ENCODE assay signal across 33 mouse cellular contexts in the genomic region with DNA sequence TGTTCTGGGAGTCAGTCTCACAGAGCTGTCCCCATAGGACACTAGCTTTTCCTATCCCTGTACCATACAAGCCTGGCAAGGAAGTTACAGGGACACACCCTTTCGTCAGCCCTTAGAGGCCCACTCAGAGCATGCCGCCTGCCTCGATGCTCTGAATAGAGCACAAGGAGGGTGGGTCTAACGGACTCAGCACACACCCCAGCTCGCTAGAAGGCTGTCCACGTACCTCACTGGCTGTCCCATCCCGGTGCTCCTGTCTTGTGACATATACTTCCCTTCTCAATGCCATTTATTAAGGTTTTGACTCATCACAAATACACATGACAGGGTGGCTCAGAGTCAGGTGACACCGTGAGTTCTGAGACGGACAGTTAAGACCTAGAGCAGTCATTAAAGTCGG. TPM values are rescaled to one million over a fixed set of nuclear protein-coding genes. Genes with fewer than 3 reads are reported as not detected.
DNase-seq lines count a peak whose midpoint lies in the region; ATAC-seq and TF ChIP-seq lines count a peak whose summit lies in the region.
"Had no signal": no experiment of that assay in that cellular context is flagged by ENCODE, and none has a peak within 500 bp of the region (broad histone marks: within the 10 kb centered on the region; RNA-seq: fewer than 3 reads in every experiment).

No protein-coding gene starts in this region.

- H3K79me2 ChIP-seq in macrophage (ENCODE audit: inconsistent target) = no peaks in the 10 kb centered on the region

- 96% methylated on average over 10 of the region's 10 CpGs for WGBS in limb, embryonic 11.5 days
- WGBS in limb, embryonic 10.5 days = 91% methylated on average over 10 of the region's 10 CpGs
- 83% methylated on average over 10 of the region's 10 CpGs for WGBS in intestine, embryonic 16.5 days
- WGBS in macrophage (ENCODE audit: missing documents) = 87% methylated on average over 10 of the region's 10 CpGs
- 93% methylated on average over 10 of the region's 10 CpGs for WGBS in forebrain, embryonic 15.5 days

- H3K27ac ChIP-seq in limb, embryonic 11.5 days (replicated peaks; ENCODE audit: low read depth, low read length) = no peak overlapping the region
- no peak overlapping the region for H3K27ac ChIP-seq in limb, embryonic 10.5 days
- H3K27ac ChIP-seq in bone marrow macrophage, adult 2 months (ENCODE audit: insufficient read depth, low read depth, low read length) = peak overlapping the region; percentile 43
- H3K27ac ChIP-seq in intestine, embryonic 16.5 days (ENCODE audit: low read length) = no peak overlapping the region
- H3K27ac ChIP-seq in macrophage = peak overlapping the region; percentile 39
- H3K27ac ChIP-seq in forebrain, embryonic 15.5 days (replicated peaks) = no peak overlapping the region
- H3K27ac ChIP-seq: embryonic facial prominence, embryonic 13.5 days; embryonic facial prominence, embryonic 15.5 days; forebrain, embryonic 10.5 days; forebrain, embryonic 12.5 days had no signal

- H3K36me3 ChIP-seq in limb, embryonic 11.5 days (ENCODE audit: control insufficient read depth, insufficient read depth, low read length) = no peaks in the 10 kb centered on the region
- peaks cover 55% of the 10 kb centered on the region for H3K36me3 ChIP-seq in limb, embryonic 10.5 days
- no peaks in the 10 kb centered on the region; the same call in 1 of the 2 replicates for H3K36me3 ChIP-seq in intestine, embryonic 16.5 days (ENCODE audit: control insufficient read depth, insufficient read depth, low read length)
- no peaks in the 10 kb centered on the region for H3K36me3 ChIP-seq in macrophage (ENCODE audit: inconsistent target)
- H3K36me3 ChIP-seq in forebrain, embryonic 15.5 days = peaks cover 8% of the 10 kb centered on the region; the same call in 1 of the 2 replicates
- H3K36me3 ChIP-seq: G1E had no signal

- no peak for DNase-seq in limb, embryonic 11.5 days (ENCODE audit: low spot score)
- DNase-seq in limb, embryonic 10.5 days (ENCODE audit: low spot score) = no peak
- no peak for DNase-seq in heart, postnatal 25 days (ENCODE audit: low spot score)
- DNase-seq: adrenal gland, adult 8-10 months; adrenal gland, postnatal 14 days; adrenal gland, postnatal 36 days; B cell, adult 2 months; cerebellum, adult 11 months; cerebellum, adult 18-20 months; cerebellum, adult 8-10 months; cerebellum, adult 9-11 months; cerebellum, postnatal 14 days; cerebellum, postnatal 36 days; embryo, embryonic 11 days had no signal

- no peaks in the 10 kb centered on the region for H3K4me1 ChIP-seq in limb, embryonic 11.5 days (ENCODE audit: control insufficient read depth, insufficient read depth, low read length)
- 0 out of 2 replicates have a peak, but pooled peaks cover 1% of the 10 kb centered on the region for H3K4me1 ChIP-seq in limb, embryonic 10.5 days
- H3K4me1 ChIP-seq in bone marrow macrophage, adult 2 months (ENCODE audit: control insufficient read depth, insufficient read depth, low read length) = peaks cover 37% of the 10 kb centered on the region
- H3K4me1 ChIP-seq in intestine, embryonic 16.5 days (ENCODE audit: control insufficient read depth, insufficient read depth, low read length) = no peaks in the 10 kb centered on the region
- H3K4me1 ChIP-seq in forebrain, embryonic 15.5 days = 0 out of 2 replicates have a peak, but pooled peaks cover under 1% of the 10 kb centered on the region

- H3K4me2 ChIP-seq in limb, embryonic 11.5 days (ENCODE audit: low read depth, severe bottlenecking) = no peak overlapping the region
- no peak overlapping the region for H3K4me2 ChIP-seq in intestine, embryonic 16.5 days (ENCODE audit: low read depth, low read length)
- no peak overlapping the region for H3K4me2 ChIP-seq in forebrain, embryonic 15.5 days (replicated peaks)
- H3K4me2 ChIP-seq: embryonic facial prominence, embryonic 13.5 days; embryonic facial prominence, embryonic 15.5 days; forebrain, embryonic 12.5 days had no signal

- peak; percentile 39; the same call in 1 of the 2 replicates for ATAC-seq in limb, embryonic 11.5 days (ENCODE audit: insufficient number of reproducible peaks, low FRiP score, low TSS enrichment, low read depth)
- ATAC-seq in intestine, embryonic 16.5 days = peak; percentile 63
- no peak for ATAC-seq in forebrain, embryonic 15.5 days (replicated peaks)
- ATAC-seq: activated CD4-positive, CD25-positive, alpha-beta regulatory T cell, adult 4 months; CD4-positive, CD25-positive, alpha-beta regulatory T cell, adult 4 months; forebrain, embryonic 14.5 days; Patski had no signal

- no peak for TF ChIP-seq POLR2A in bone marrow macrophage, adult 2 months (IDR thresholded peaks at IDR 0.05; ENCODE audit: borderline replicate concordance, low read depth, low read length)

- no peak overlapping the region for H3K4me3 ChIP-seq in limb, embryonic 11.5 days (ENCODE audit: low read depth, low read length)
- no peak overlapping the region for H3K4me3 ChIP-seq in limb, embryonic 10.5 days
- H3K4me3 ChIP-seq in bone marrow macrophage, adult 2 months (ENCODE audit: insufficient read depth, low read length) = no peak overlapping the region
- H3K4me3 ChIP-seq in intestine, embryonic 16.5 days (ENCODE audit: low read length) = no peak overlapping the region
- no peak overlapping the region for H3K4me3 ChIP-seq in macrophage (ENCODE audit: inconsistent target)
- no peak overlapping the region for H3K4me3 ChIP-seq in forebrain, embryonic 15.5 days
- H3K4me3 ChIP-seq: embryonic facial prominence, embryonic 13.5 days; embryonic facial prominence, embryonic 15.5 days; erythroblast, embryonic 14.5 days; forebrain, embryonic 10.5 days; forebrain, embryonic 12.5 days had no signal

- TF ChIP-seq CTCF in bone marrow macrophage, adult 2 months (IDR thresholded peaks at IDR 0.05; ENCODE audit: low read depth, low read length) = no peak

- no peaks in the 10 kb centered on the region for H3K27me3 ChIP-seq in limb, embryonic 11.5 days (ENCODE audit: control insufficient read depth, insufficient read depth, low read length)
- H3K27me3 ChIP-seq in limb, embryonic 10.5 days (ENCODE audit: low read depth, poor library complexity, severe bottlenecking) = no peaks in the 10 kb centered on the region
- no peaks in the 10 kb centered on the region for H3K27me3 ChIP-seq in intestine, embryonic 16.5 days (replicated peaks; ENCODE audit: control insufficient read depth, insufficient read depth, low read length)
- H3K27me3 ChIP-seq in forebrain, embryonic 15.5 days = no peaks in the 10 kb centered on the region
- H3K27me3 ChIP-seq: CH12.LX; embryonic facial prominence, embryonic 13.5 days; embryonic facial prominence, embryonic 15.5 days; forebrain, embryonic 12.5 days; Patski had no signal

- H3K9me3 ChIP-seq in limb, embryonic 11.5 days (ENCODE audit: control insufficient read depth, low read length) = no peaks in the 10 kb centered on the region
- no peaks in the 10 kb centered on the region for H3K9me3 ChIP-seq in limb, embryonic 10.5 days (replicated peaks)
- H3K9me3 ChIP-seq in intestine, embryonic 16.5 days (ENCODE audit: control insufficient read depth, low read length) = no peaks in the 10 kb centered on the region
- H3K9me3 ChIP-seq in forebrain, embryonic 15.5 days = no peaks in the 10 kb centered on the region
- H3K9me3 ChIP-seq: embryonic facial prominence, embryonic 13.5 days; embryonic facial prominence, embryonic 15.5 days; forebrain, embryonic 10.5 days; forebrain, embryonic 12.5 days; G1E had no signal

- intact Hi-C loops in heart, postnatal 25 days (cut with DNase I) = no loop called here

- no peak overlapping the region for H3K9ac ChIP-seq in limb, embryonic 11.5 days (ENCODE audit: low read length)
- no peak overlapping the region for H3K9ac ChIP-seq in intestine, embryonic 16.5 days (ENCODE audit: low read depth, low read length)
- H3K9ac ChIP-seq in forebrain, embryonic 15.5 days (replicated peaks) = no peak overlapping the region
- H3K9ac ChIP-seq: embryonic facial prominence, embryonic 13.5 days; embryonic facial prominence, embryonic 15.5 days; forebrain, embryonic 12.5 days had no signal

RNA-seq across cellular contexts. Expression of a gene that starts 15.3 kb away (rescaled TPM):
- polyA plus RNA-seq in limb, embryonic 11.5 days (2014; fragmentation: Nextera tagmentation; extraction: Ambion mirVana) = 73.4 and 75.8 TPM in 2 replicates
- 63.2 and 65.4 TPM in 2 replicates for polyA plus RNA-seq in limb, embryonic 10.5 days (2016; fragmentation: Nextera tagmentation; extraction: Ambion mirVana)
- 227 and 236 TPM in 2 replicates for polyA plus RNA-seq in bone marrow macrophage, adult 2 months (2012; ENCODE audit: insufficient read depth, insufficient read length, missing spikeins)
- polyA plus RNA-seq in intestine, embryonic 16.5 days (2015; fragmentation: Nextera tagmentation; extraction: Ambion mirVana) = 98.2 and 105 TPM in 2 replicates
- 100 to 1,000 TPM; 136 to 289 (median 214) TPM for total RNA-seq in macrophage (2018; cell fraction: chromatin; rRNA removed)
- 100 to 1,000 TPM; 147 to 208 (median 174) TPM for total RNA-seq in macrophage (2018; cell fraction: cytosol; rRNA removed)
- 100 to 1,000 TPM; 129 to 308 (median 202) TPM for total RNA-seq in macrophage (2018; cell fraction: nucleus; rRNA removed)
- polyA plus RNA-seq in macrophage (2018) = 170 to 223 TPM (median 206 TPM) in 3 replicates
- polyA plus RNA-seq in forebrain, embryonic 15.5 days (2015; fragmentation: Nextera tagmentation; extraction: Ambion mirVana) = 32.7 and 34.3 TPM in 2 replicates
- total RNA-seq in heart, postnatal 25 days (2021) = 10 to 100 TPM; 14.6 to 19.4 TPM

RNA-seq across cellular contexts. Expression of a gene that starts 32.5 kb away (rescaled TPM):
- polyA plus RNA-seq in limb, embryonic 11.5 days (2014; fragmentation: Nextera tagmentation; extraction: Ambion mirVana) = not detected in 2 replicates
- not detected in 2 replicates for polyA plus RNA-seq in limb, embryonic 10.5 days (2016; fragmentation: Nextera tagmentation; extraction: Ambion mirVana)
- not detected in 2 replicates for polyA plus RNA-seq in bone marrow macrophage, adult 2 months (2012; ENCODE audit: insufficient read depth, insufficient read length, missing spikeins)
- not detected in 2 replicates for polyA plus RNA-seq in intestine, embryonic 16.5 days (2015; fragmentation: Nextera tagmentation; extraction: Ambion mirVana)
- not detected for total RNA-seq in macrophage (2018; cell fraction: chromatin; rRNA removed)
- not detected for total RNA-seq in macrophage (2018; cell fraction: cytosol; rRNA removed)
- total RNA-seq in macrophage (2018; cell fraction: nucleus; rRNA removed) = not detected
- polyA plus RNA-seq in macrophage (2018) = not detected in 3 replicates
- not detected in 2 replicates for polyA plus RNA-seq in forebrain, embryonic 15.5 days (2015; fragmentation: Nextera tagmentation; extraction: Ambion mirVana)
- not detected for total RNA-seq in heart, postnatal 25 days (2021)
- total RNA-seq: adrenal gland, postnatal 14 days; CH12.LX; common myeloid progenitor, adult 5-6 weeks; G1E had no signal
- polyA plus RNA-seq: activated CD4-positive, CD25-positive, alpha-beta regulatory T cell, adult 4 months; brain, embryonic 14.5 days; CD4-positive, CD25-positive, alpha-beta regulatory T cell, adult 4 months; embryonic facial prominence, embryonic 11.5 days; embryonic facial prominence, embryonic 13.5 days; embryonic facial prominence, embryonic 15.5 days; erythroblast, embryonic 14.5 days; forebrain, embryonic 10.5 days; forebrain, embryonic 12.5 days; forebrain, embryonic 14.5 days; G1E; Patski had no signal

RNA-seq across cellular contexts. Expression of a gene that starts 33.1 kb away (rescaled TPM):
- not detected in 2 replicates for polyA plus RNA-seq in limb, embryonic 11.5 days (2014; fragmentation: Nextera tagmentation; extraction: Ambion mirVana)
- not detected in 2 replicates for polyA plus RNA-seq in limb, embryonic 10.5 days (2016; fragmentation: Nextera tagmentation; extraction: Ambion mirVana)
- not detected in 2 replicates for polyA plus RNA-seq in bone marrow macrophage, adult 2 months (2012; ENCODE audit: insufficient read depth, insufficient read length, missing spikeins)
- polyA plus RNA-seq in intestine, embryonic 16.5 days (2015; fragmentation: Nextera tagmentation; extraction: Ambion mirVana) = not detected in 2 replicates
- total RNA-seq in macrophage (2018; cell fraction: chromatin; rRNA removed) = not detected
- total RNA-seq in macrophage (2018; cell fraction: cytosol; rRNA removed) = not detected
- not detected for total RNA-seq in macrophage (2018; cell fraction: nucleus; rRNA removed)
- not detected in 3 replicates for polyA plus RNA-seq in macrophage (2018)
- polyA plus RNA-seq in forebrain, embryonic 15.5 days (2015; fragmentation: Nextera tagmentation; extraction: Ambion mirVana) = not detected in 2 replicates
- total RNA-seq in heart, postnatal 25 days (2021) = not detected
- total RNA-seq: adrenal gland, adult 18-20 months; adrenal gland, adult 8-10 months; adrenal gland, postnatal 14 days; adrenal gland, postnatal 36 days; CH12.LX; common myeloid progenitor, adult 5-6 weeks; G1E had no signal
- polyA plus RNA-seq: activated CD4-positive, CD25-positive, alpha-beta regulatory T cell, adult 4 months; brain, embryonic 14.5 days; CD4-positive, CD25-positive, alpha-beta regulatory T cell, adult 4 months; embryonic facial prominence, embryonic 11.5 days; embryonic facial prominence, embryonic 13.5 days; embryonic facial prominence, embryonic 15.5 days; erythroblast, embryonic 14.5 days; forebrain, embryonic 10.5 days; forebrain, embryonic 12.5 days; forebrain, embryonic 14.5 days; G1E; Patski had no signal

RNA-seq across cellular contexts. Expression of a gene that starts 41.1 kb away (rescaled TPM):
- 2.9 and 4.1 TPM in 2 replicates for polyA plus RNA-seq in limb, embryonic 11.5 days (2014; fragmentation: Nextera tagmentation; extraction: Ambion mirVana)
- 1.8 and 2.3 TPM in 2 replicates for polyA plus RNA-seq in limb, embryonic 10.5 days (2016; fragmentation: Nextera tagmentation; extraction: Ambion mirVana)
- 12.2 and 12.3 TPM in 2 replicates for polyA plus RNA-seq in bone marrow macrophage, adult 2 months (2012; ENCODE audit: insufficient read depth, insufficient read length, missing spikeins)
- polyA plus RNA-seq in intestine, embryonic 16.5 days (2015; fragmentation: Nextera tagmentation; extraction: Ambion mirVana) = 4.2 and 5.1 TPM in 2 replicates
- 10 to 100 TPM in 12 of 26 experiments, 1 to 10 TPM in 14; 2.3 to 18.3 (median 7.2) TPM for total RNA-seq in macrophage (2018; cell fraction: chromatin; rRNA removed)
- 10 to 100 TPM in 10 of 26 experiments, 1 to 10 TPM in 16; 4.8 to 15.0 (median 7.8) TPM for total RNA-seq in macrophage (2018; cell fraction: cytosol; rRNA removed)
- 10 to 100 TPM in 16 of 26 experiments, 1 to 10 TPM in 10; 6.0 to 22.5 (median 11.9) TPM for total RNA-seq in macrophage (2018; cell fraction: nucleus; rRNA removed)
- 7.3 to 11.9 TPM (median 9.5 TPM) in 3 replicates for polyA plus RNA-seq in macrophage (2018)
- 2.6 and 2.9 TPM in 2 replicates for polyA plus RNA-seq in forebrain, embryonic 15.5 days (2015; fragmentation: Nextera tagmentation; extraction: Ambion mirVana)
- 10 to 100 TPM; 10.5 to 10.6 TPM for total RNA-seq in heart, postnatal 25 days (2021)
- polyA plus RNA-seq: G1E had no signal

RNA-seq across cellular contexts. Expression of a gene that starts 44.6 kb away (rescaled TPM):
- not detected in 2 replicates for polyA plus RNA-seq in limb, embryonic 11.5 days (2014; fragmentation: Nextera tagmentation; extraction: Ambion mirVana)
- polyA plus RNA-seq in limb, embryonic 10.5 days (2016; fragmentation: Nextera tagmentation; extraction: Ambion mirVana) = not detected in 2 replicates
- polyA plus RNA-seq in bone marrow macrophage, adult 2 months (2012; ENCODE audit: insufficient read depth, insufficient read length, missing spikeins) = not detected in 2 replicates
- polyA plus RNA-seq in intestine, embryonic 16.5 days (2015; fragmentation: Nextera tagmentation; extraction: Ambion mirVana) = not detected in 2 replicates
- not detected for total RNA-seq in macrophage (2018; cell fraction: chromatin; rRNA removed)
- not detected for total RNA-seq in macrophage (2018; cell fraction: cytosol; rRNA removed)
- not detected for total RNA-seq in macrophage (2018; cell fraction: nucleus; rRNA removed)
- not detected in 3 replicates for polyA plus RNA-seq in macrophage (2018)
- polyA plus RNA-seq in forebrain, embryonic 15.5 days (2015; fragmentation: Nextera tagmentation; extraction: Ambion mirVana) = not detected in 2 replicates
- not detected for total RNA-seq in heart, postnatal 25 days (2021)
- total RNA-seq: adrenal gland, postnatal 14 days; adrenal gland, postnatal 36 days; CH12.LX; common myeloid progenitor, adult 5-6 weeks had no signal
- polyA plus RNA-seq: activated CD4-positive, CD25-positive, alpha-beta regulatory T cell, adult 4 months; CD4-positive, CD25-positive, alpha-beta regulatory T cell, adult 4 months; embryonic facial prominence, embryonic 11.5 days; embryonic facial prominence, embryonic 13.5 days; embryonic facial prominence, embryonic 15.5 days; erythroblast, embryonic 14.5 days; forebrain, embryonic 10.5 days; forebrain, embryonic 12.5 days; forebrain, embryonic 14.5 days; G1E had no signal

Comparison
In these comparisons a context has a peak if more than half of its experiments do, and no peak if none do; other contexts are left out.
1. H3K27ac ChIP-seq: peak in bone marrow macrophage, adult 2 months (single experiment) and macrophage (single experiment); none in limb, embryonic 11.5 days (single experiment), limb, embryonic 10.5 days (single experiment), intestine, embryonic 16.5 days (single experiment) and forebrain, embryonic 15.5 days (single experiment).